Mouse (Mus musculus) neural tube, embryonic 13.5 days (tissue): ENCODE results near the gene Gpr155. TPM values are rescaled to one million over a fixed set of nuclear protein-coding genes. Genes with fewer than 3 reads are reported as not detected.

ENCODE experiments used
- ATAC-seq: fragments of 200-750 bp; cut with Nextera tagmentation; 2 replicates; pipeline ENCODE4 v1.8.0; 2017; ENCODE audit warnings: low read depth, mild to moderate bottlenecking, moderate TSS enrichment, moderate library complexity
- H3K27ac ChIP-seq: fragments of 300-500 bp; sonication (generic); replicated peaks from 2 replicates; pipeline ENCODE4 v1.5.1; 2015; ENCODE audit warnings: moderate library complexity, mild to moderate bottlenecking, inconsistent platforms
- H3K27me3 ChIP-seq: fragments of 300-500 bp; sonication (generic); 2 replicates; pipeline ENCODE4 v1.6.1; 2015; ENCODE audit warnings: mild to moderate bottlenecking, inconsistent platforms
- H3K36me3 ChIP-seq: fragments of 300-500 bp; sonication (generic); 2 replicates; pipeline ENCODE4 v1.6.1; 2015; ENCODE audit warnings: mild to moderate bottlenecking, inconsistent platforms
- H3K4me1 ChIP-seq: fragments of 300-500 bp; sonication (generic); replicated peaks from 2 replicates; pipeline ENCODE4 v1.6.1; 2015; ENCODE audit warnings: inconsistent platforms
- H3K4me2 ChIP-seq: fragments of 300-500 bp; sonication (generic); 2 replicates; pipeline ENCODE4 v1.6.1; 2015; ENCODE audit warnings: inconsistent platforms, mild to moderate bottlenecking, moderate library complexity
- H3K4me3 ChIP-seq: fragments of 300-500 bp; sonication (generic); 2 replicates; pipeline ENCODE4 v1.5.1; 2015; ENCODE audit warnings: mild to moderate bottlenecking, inconsistent platforms
- H3K9ac ChIP-seq: fragments of 300-500 bp; sonication (generic); 2 replicates; pipeline ENCODE4 v1.6.1; 2015; ENCODE audit warnings: moderate library complexity, mild to moderate bottlenecking, inconsistent platforms
- H3K9me3 ChIP-seq: fragments of 300-500 bp; sonication (generic); 2 replicates; pipeline ENCODE4 v1.6.1; 2016; ENCODE audit warnings: inconsistent platforms
- WGBS: fragments of 180-500 bp; shearing (Covaris S2); methylation state at CpG from one replicate; pipeline ENCODE4 v1.1.7; 2015; 5-methylcytosine and 5-hydroxymethylcytosine counted together
- polyA plus RNA-seq: library from polyadenylated mRNA; unstranded; fragments of >200 nt; fragmentation: Nextera tagmentation; extraction: Ambion mirVana; gene quantifications from 2 replicates; pipeline ENCODE4 v1.2.1, GENCODE M21; 2015

The Gpr155 gene
- polyA plus RNA-seq, 1 experiment from 2014 or later = 16.0 TPM

DNA sequence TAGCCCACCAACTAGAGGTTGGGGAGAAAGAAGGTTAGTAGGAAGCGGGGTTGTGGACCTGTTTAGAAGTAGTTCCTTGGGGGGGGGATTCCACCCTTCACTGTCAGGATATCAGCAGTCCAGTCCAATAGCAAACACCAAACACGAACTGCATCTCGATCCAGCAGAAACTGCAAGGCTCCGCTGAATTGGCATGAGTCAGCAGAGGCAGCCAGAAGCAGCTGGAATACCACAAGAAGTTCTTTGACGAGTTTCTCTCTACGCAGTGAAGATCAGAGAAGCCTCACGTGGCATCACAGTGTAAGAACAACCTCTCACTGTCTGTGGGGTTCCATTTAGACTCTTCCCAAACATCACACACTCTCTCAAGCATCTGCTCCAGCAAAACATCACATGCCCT is 18.6 kb upstream of the Gpr155 start:
- Histone ChIP-seq H3K27me3 (no peaks in the 10 kb centered on the region), H3K9me3 (no peaks in the 10 kb centered on the region), H3K36me3 (no peaks in the 10 kb centered on the region), H3K4me2 (no peak overlapping the region), H3K9ac (no peak overlapping the region), H3K4me1 (peaks cover 9% of the 10 kb centered on the region), H3K4me3 (no peak overlapping the region), H3K27ac (no peak overlapping the region)
- no peak for ATAC-seq
- 92% methylated on average over 7 of the region's 7 CpGs for WGBS

DNA sequence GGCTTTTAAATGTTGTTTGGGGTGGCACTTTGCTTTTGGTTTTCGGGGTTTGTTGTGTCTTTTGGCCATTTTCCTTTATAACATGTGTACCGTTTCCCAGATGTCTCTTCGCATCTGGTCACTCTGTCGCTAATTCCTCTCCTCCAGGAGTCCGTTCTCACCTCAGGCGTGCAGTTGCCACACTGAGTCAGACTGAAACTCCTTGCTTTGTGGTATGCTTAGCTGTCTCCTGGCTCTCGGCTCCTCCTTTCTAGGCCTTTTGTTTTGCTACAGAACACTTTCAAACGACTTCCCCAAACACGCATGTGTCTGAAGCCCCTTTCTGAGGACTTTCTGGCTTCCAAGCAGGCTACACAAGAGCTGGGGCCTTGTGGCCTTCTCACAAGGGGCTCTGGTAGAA is 18.1 kb upstream of the Gpr155 start:
- Histone ChIP-seq H3K36me3 (no peaks in the 10 kb centered on the region), H3K4me3 (no peak overlapping the region), H3K4me2 (no peak overlapping the region), H3K27me3 (no peaks in the 10 kb centered on the region), H3K9ac (no peak overlapping the region), H3K9me3 (no peaks in the 10 kb centered on the region), H3K4me1 (peaks cover 9% of the 10 kb centered on the region), H3K27ac (no peak overlapping the region)
- ATAC-seq = no peak
- 86% methylated on average over 9 of the region's 9 CpGs for WGBS

DNA sequence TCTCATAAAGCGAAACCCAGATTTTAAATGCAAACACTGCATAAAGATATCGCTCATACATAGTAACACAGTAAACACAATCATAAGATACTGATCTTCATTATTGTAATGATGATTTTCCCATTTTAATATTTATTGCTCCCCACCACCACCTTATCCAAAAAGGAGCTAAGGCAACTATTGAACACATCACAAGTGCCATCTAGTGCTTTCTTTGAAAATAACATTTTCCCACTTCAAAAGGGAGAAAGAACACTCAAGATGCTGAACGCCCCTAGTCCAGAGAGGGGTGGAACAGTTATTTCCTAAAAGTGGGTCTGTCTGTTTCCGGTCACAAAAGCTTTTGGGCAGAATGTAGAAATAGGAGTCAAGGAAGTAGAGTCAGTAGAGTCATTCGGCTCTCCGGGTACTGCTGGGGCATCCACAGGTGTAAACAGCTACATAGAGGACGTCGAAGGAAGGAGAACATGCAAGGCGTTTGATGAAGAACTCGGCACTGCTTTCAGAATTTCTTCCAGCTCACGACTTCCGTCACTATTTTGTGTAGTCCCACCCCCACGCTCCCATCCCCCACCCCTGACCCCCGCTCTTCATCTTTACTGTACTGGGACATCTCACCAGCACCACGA is 17.1 kb upstream of the Gpr155 start:
- Histone ChIP-seq H3K36me3 (no peaks in the 10 kb centered on the region), H3K27me3 (no peaks in the 10 kb centered on the region), H3K4me1 (peaks cover 9% of the 10 kb centered on the region), H3K9me3 (no peaks in the 10 kb centered on the region), H3K9ac (no peak overlapping the region), H3K4me2 (no peak overlapping the region), H3K4me3 (no peak overlapping the region), H3K27ac (no peak overlapping the region)
- WGBS = 79% methylated on average over 15 of the region's 15 CpGs
- no peak for ATAC-seq

DNA sequence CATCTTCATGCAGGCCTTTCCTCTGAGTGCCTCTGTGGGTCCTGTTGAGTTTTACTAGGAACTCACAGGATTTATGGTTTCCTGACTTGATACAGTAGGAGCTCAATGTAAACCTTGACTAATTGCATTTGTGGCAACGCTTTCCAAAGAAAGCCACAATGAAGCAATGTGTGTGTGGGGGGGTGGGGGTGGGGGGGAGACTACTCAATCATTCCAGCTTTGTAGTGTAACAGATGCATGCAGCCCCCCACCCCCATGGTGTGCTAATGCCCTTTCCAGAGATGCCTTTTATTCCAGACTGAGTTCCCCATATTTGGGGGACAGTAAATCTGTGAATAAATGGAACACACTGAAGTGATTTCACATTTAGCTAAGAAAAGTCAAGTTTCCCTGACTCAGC is 15.3 kb upstream of the Gpr155 start:
- Histone ChIP-seq H3K4me2 (no peak overlapping the region), H3K9me3 (no peaks in the 10 kb centered on the region), H3K4me1 (peaks cover 9% of the 10 kb centered on the region), H3K27ac (no peak overlapping the region), H3K36me3 (no peaks in the 10 kb centered on the region), H3K9ac (no peak overlapping the region), H3K4me3 (no peak overlapping the region), H3K27me3 (no peaks in the 10 kb centered on the region)
- ATAC-seq = peak; percentile 43; the same call in 1 of the 2 replicates
- WGBS = 10% methylated on average over 1 of the region's 1 CpGs

DNA sequence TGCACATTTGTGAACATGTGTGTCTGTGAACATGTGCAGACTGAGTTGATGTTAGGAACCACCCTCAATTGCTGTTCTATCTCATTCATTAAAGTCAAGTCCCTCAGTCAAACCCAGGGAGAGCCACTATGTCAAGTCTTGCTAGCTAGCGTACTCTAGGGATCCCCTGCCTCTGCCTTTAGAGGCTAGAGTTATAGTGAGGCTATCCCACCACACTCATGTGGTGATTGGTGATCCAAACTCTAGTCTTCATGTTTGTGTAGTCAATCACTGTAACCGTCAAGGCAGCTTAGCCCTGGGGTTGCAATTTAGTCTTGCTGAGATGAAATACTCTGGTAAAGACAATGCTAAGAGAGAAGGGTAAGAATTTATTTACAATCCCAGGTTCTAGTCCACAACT is 11.1 kb upstream of the Gpr155 start:
- Histone ChIP-seq H3K4me3 (no peak overlapping the region), H3K4me2 (no peak overlapping the region), H3K36me3 (no peaks in the 10 kb centered on the region), H3K9ac (no peak overlapping the region), H3K27ac (no peak overlapping the region), H3K27me3 (no peaks in the 10 kb centered on the region), H3K9me3 (no peaks in the 10 kb centered on the region), H3K4me1 (peaks cover 9% of the 10 kb centered on the region)
- no peak for ATAC-seq
- 97% methylated on average over 2 of the region's 2 CpGs for WGBS

DNA sequence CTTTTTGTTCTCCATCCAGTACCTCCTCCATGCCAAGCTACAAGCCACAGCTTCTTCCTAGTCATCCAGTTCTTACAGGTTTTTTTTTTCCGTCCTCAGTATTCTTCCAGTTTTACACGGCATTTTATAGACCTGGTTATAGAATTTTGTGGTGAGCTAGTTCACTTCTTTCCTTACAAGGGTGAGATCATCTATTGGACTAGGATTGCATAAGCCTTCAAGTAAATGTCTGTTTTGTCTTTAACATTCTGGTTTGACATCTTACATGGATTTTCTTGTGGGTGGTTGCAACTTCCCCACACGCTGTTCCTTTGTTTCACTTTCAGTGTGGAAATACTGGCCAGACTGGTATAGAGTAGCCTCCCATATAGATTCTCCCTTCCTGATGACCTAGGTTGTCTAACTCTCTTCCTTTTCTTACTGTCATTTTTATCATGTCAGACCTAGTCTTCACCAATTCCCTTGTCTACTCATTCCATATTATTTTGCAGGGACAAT is 10.5 kb upstream of the Gpr155 start:
- WGBS = 90% methylated on average over 3 of the region's 3 CpGs

DNA sequence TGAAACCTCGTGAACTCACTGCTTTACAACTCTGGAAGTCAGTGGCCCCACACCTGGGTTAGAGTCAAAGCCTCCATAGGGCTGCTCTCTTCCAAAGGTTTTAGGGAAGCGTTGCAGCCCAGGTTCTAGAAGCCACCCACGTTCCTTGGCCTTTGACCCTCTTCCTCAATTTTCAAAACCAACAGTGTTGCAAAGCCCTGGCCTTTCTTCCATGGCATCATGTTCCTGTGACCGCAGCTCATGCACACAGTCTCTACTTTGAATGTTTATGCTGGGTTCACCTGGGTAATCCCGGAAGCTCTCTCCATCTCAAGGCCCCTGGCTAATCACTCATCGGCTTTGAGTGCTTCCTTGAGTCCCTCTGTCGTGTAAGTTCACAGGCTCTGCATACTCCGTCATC is 9.1 kb upstream of the Gpr155 start:
- Histone ChIP-seq H3K4me2 (no peak overlapping the region), H3K9ac (no peak overlapping the region), H3K27me3 (no peaks in the 10 kb centered on the region), H3K9me3 (no peaks in the 10 kb centered on the region), H3K4me1 (no peaks in the 10 kb centered on the region), H3K4me3 (no peak overlapping the region), H3K27ac (no peak overlapping the region), H3K36me3 (no peaks in the 10 kb centered on the region)
- WGBS = 78% methylated on average over 8 of the region's 8 CpGs
- ATAC-seq = no peak

More for the DNA sequence above, 10.5 kb upstream of the Gpr155 start:
- no peak overlapping the region for H3K27ac ChIP-seq
- no peaks in the 10 kb centered on the region for H3K27me3 ChIP-seq
- no peak overlapping the region for H3K4me2 ChIP-seq
- no peak overlapping the region for H3K9ac ChIP-seq
- no peaks in the 10 kb centered on the region for H3K36me3 ChIP-seq
- H3K4me1 ChIP-seq = peaks cover 5% of the 10 kb centered on the region
- no peak for ATAC-seq
- H3K4me3 ChIP-seq = no peak overlapping the region
- no peaks in the 10 kb centered on the region for H3K9me3 ChIP-seq

DNA sequence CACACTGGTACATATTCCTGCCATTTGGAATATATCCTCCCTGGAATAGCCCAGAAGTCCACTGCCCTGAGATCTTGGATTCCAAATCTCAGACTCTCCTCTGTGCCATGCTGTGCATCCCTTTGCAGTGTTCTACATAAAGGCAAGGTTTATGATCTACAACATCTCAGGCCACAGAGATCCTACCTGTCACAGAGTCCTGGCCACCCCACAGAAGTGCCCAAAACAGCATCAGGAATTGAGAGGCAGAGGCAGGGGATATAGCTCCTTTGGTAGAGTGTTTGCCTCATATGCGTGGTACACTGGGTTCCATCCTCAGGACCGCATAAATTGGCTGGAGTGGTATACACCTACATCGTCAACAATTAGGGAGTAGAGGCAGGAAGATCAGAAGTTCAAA is 8.1 kb upstream of the Gpr155 start:
- ATAC-seq = no peak
- 89% methylated on average over 3 of the region's 3 CpGs for WGBS
- H3K27ac ChIP-seq = no peak overlapping the region
- no peak overlapping the region for H3K4me2 ChIP-seq
- H3K9ac ChIP-seq = no peak overlapping the region
- no peaks in the 10 kb centered on the region for H3K4me1 ChIP-seq
- no peak overlapping the region for H3K4me3 ChIP-seq
- no peaks in the 10 kb centered on the region for H3K36me3 ChIP-seq
- H3K27me3 ChIP-seq = no peaks in the 10 kb centered on the region
- no peaks in the 10 kb centered on the region for H3K9me3 ChIP-seq

DNA sequence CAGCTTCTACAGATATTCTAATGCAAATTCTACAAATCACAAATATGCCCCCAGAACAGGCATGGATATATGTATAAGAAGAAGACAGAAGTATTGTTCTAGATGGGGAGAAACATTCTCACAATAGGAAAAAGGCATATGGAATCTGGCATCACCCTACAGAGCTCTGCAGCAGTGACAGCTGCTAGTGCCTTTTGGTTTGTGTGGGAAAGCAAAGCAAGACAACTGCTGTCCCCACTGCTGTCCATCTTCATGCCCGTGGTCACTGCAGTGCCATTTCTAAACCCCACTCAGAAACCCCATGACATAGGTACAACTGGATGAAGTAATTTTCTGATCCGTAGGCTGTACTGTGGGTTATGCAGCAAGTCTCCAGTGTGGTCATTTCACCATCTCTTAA is 6.4 kb upstream of the Gpr155 start:
- H3K9ac ChIP-seq = no peak overlapping the region
- H3K4me3 ChIP-seq = no peak overlapping the region
- H3K4me2 ChIP-seq = no peak overlapping the region
- H3K27me3 ChIP-seq = no peaks in the 10 kb centered on the region
- WGBS = 86% methylated on average over 2 of the region's 2 CpGs
- ATAC-seq = no peak
- no peak overlapping the region for H3K27ac ChIP-seq
- H3K4me1 ChIP-seq = no peaks in the 10 kb centered on the region
- no peaks in the 10 kb centered on the region for H3K36me3 ChIP-seq
- no peaks in the 10 kb centered on the region for H3K9me3 ChIP-seq

DNA sequence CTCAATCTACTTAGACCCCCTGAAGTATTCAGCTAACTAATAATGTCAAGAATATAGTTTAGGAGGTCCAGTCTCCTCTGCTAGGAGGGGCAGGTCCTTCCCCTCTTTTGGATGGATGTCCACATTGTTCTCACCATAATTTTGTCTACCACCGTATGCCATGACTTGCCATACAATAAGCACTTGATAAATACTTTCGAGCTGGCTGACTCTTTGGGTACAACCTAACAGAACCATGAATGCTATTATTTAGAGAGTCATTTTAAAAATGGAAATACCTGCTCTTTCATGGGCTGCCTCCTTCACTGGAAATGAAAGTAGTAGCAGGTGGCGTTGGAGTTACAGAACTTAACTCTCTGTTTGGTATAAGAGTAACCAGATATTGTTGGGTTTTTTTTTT is 3.6 kb upstream of the Gpr155 start:
- 89% methylated on average over 3 of the region's 3 CpGs for WGBS
- H3K4me1 ChIP-seq = peaks cover 9% of the 10 kb centered on the region
- no peaks in the 10 kb centered on the region for H3K9me3 ChIP-seq
- H3K9ac ChIP-seq = no peak overlapping the region
- no peak for ATAC-seq
- H3K36me3 ChIP-seq = no peaks in the 10 kb centered on the region
- no peaks in the 10 kb centered on the region for H3K27me3 ChIP-seq
- no peak overlapping the region for H3K4me2 ChIP-seq
- H3K27ac ChIP-seq = no peak overlapping the region
- H3K4me3 ChIP-seq = no peak overlapping the region

DNA sequence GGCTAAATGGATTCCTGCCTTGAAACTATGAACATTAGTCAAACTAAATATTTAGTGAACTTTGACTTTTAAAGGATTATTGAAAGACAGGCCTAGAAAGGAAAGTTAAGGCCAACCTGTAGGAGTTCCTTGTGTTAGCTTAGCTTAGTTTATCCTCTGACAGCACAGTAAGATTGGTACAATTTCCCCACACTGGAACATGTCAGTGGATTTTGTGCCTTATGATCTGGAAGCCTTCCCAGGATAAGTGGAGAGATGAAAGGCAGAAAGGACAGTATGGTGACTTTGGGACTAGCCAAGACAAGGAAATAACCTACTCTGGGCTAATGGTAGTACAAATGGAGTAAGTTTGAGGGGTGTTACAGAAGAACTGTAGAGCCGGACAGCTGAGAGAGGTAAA is 1.4 kb upstream of the Gpr155 start:
- Histone ChIP-seq H3K4me3 (no peak overlapping the region), H3K4me1 (peaks cover 9% of the 10 kb centered on the region), H3K9ac (no peak overlapping the region), H3K27me3 (no peaks in the 10 kb centered on the region), H3K27ac (no peak overlapping the region), H3K4me2 (no peak overlapping the region), H3K36me3 (no peaks in the 10 kb centered on the region), H3K9me3 (no peaks in the 10 kb centered on the region)
- no peak for ATAC-seq
- 97% methylated on average over 1 of the region's 1 CpGs for WGBS

DNA sequence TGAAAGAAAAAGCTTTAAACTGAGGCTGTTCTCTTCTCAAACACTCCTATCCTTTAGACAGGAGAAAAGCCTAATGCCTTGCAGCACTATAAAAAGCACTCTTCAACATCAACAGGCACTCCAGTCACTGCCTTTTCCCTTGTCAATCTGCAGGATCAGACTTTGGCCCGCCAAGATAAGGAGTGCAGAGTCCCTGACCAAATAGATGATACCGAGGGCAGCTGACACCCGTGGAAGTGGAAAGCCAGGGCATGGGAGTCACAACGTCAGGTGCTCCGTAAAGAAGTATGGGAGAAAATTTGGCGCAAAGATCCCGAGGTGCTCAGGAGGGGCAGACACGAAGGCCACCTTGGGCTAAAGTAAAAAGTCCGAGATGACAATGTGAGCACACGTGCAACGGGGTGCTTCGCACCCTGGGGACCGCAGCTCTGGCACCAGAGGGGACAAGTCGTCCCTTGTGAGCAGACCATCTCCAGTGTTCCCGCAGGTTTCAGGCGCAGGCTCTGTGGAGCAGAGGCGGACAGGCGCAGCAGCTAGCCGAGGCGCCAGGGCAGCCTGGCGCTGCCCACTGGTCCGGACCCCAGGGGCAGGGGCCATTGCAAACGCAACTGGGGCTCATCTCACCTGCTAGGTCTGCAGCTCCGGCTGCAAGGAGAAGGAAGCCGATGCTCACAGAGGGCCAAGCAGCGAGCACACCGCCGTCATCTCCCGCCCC is 574 bp downstream of the Gpr155 start:
- H3K27ac ChIP-seq = peak overlapping the region; percentile 80
- H3K4me1 ChIP-seq = peaks cover 9% of the 10 kb centered on the region
- H3K9me3 ChIP-seq = no peaks in the 10 kb centered on the region
- no peaks in the 10 kb centered on the region for H3K27me3 ChIP-seq
- H3K9ac ChIP-seq = peak overlapping the region; percentile 82
- 0 out of 2 replicates have a peak, but pooled peaks cover 3% of the 10 kb centered on the region for H3K36me3 ChIP-seq
- H3K4me3 ChIP-seq = peak overlapping the region; percentile 74
- H3K4me2 ChIP-seq = peak overlapping the region; percentile 93
- no peak; the same call in 1 of the 2 replicates for ATAC-seq
- 2% methylated on average over 29 of the region's 29 CpGs for WGBS
